Mouse (Mus musculus): ENCODE data around the gene Rfx4.

Rfx4 gene

DNA sequence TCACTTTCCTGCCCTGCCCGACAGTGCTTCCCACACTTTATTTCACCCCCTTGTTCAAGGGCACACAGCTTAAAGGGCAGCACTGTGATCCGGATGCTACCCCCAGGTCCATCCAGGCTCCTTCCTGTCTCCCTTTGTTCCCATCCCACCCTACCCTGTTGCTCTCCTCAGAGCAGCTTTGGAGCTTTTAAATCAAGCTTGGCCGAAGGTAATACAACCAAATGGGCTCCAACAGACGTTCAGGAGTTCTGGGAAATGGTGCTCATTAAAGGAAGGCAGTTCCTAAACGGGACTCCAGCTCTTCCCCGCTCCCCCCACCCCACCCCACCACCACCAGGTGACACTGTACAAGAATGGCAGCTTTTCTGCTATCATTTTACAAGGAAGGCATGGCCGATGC is 154.3 kb downstream of the Rfx4 start:
- no peak for DNase-seq (ENCODE audit: low read depth, low spot score)

DNA sequence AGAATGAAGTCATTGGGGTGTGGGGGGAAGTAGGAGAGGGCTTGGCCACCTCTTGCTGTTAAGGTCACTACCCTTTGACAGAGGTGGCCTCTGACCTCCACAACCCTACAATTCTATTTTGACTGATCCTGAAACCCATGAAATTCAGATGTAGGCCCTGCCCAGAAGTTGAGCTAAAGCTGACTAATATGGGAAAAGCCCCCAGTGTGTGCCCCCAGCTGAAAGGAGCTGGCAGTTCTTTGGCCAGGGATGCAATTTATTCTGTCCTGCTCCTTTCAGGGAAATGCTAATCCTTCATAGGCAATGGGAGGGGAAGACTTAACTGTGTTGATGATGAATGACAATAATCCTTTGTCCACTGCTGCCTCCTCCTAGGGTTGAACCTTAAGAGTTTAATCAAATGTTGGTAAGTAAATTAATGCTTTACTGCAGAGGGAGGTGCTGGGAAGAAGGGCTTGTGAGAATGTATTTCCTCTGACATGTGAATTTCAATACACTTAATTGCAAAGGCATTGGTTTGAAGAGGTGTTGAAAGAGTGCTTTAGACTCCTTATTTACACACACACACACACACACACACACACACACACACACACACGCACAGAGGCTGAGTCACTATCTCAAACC is 155.0 kb downstream of the Rfx4 start:
- DNase-seq (ENCODE audit: low read depth, low spot score) = no peak

DNA sequence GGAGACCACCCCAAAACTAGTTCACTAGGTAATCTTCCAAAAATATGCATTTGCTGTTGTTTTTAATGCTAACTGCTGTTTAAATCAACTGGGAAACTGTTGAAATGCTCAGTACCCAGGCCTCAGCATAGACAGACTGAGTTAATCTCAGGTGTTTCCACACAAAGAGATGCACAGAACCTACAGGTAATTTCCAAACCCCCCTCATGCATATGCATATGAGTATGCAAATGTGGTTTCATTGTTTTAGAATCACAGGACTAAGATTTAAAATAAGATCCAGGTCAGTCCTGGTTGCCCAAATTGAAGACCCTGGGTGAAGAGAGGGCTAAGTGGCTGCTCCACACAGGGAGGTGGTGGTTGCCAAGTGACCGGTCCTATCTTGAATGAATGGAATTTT is 157.3 kb downstream of the Rfx4 start:
- no peak for DNase-seq (ENCODE audit: low read depth, low spot score)

DNA sequence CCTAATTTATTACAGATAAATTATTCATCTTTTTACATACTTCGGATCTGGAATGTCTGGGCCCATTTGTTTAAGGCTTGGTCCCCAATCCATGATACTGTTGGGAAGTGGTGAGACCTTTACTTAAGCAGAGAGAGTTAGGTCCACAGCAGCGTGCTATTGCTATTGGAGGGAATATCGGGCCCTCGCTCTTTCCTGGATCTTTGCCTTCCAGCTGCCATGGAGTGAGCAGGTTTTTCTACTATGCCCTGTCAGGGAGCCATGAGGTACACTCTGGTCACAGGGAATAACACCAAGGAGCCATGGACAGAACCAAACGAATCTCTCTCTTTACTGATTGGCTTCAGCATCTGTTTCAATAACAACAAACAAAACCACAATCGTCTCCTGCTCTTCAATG is 159.6 kb downstream of the Rfx4 start:
- no peak for DNase-seq (ENCODE audit: low read depth, low spot score)

DNA sequence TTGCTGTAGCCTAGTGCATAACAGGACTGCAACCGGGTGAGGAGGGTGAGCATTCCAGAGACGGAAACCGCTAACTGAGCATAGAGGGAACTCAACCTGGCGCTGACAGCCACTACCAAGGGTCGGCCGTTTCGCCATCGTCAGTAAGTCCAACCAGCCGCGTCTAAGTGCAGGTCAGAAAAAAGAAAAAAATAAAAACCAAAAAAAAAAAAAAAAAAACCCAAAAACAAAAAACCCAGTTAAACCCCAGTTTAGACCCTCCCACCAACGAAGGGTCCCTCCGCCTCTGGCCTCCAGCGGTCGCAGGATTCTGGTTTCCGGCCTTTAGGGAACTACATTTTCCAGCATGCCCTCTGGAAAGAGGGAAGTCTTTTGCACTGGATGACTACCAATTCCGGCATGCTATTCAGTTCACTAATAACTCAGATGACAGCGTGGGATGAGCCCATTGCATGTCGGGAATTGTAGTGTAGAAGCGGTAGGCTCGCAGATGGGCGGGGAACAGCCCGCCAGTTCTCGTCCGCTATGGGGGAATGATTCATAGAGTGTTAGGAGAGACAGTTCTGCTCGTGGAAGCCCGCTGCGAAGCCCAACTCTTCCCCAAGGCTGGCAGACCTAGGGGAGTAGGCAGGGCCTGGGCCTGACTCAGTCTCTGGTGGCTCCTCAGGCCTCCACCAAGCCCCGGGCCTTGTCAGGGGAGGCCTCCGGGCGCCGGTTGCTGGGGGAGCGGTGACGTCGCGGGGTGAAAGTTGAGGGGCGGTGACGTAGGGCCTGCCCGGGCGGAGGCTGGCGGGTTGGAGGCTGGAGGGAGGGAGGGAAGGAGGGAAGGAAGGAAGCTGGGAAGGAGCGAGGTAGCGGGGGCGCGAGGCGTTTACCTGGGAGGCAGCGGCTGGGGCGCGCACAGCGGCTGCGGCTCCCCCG is 161.2 kb downstream of the Rfx4 start, which contains the start of gene Ric8b:
Gene Ric8b (plus strand): TSS at position 807 of the 921 bp plus-strand sequence.
- DNase-seq (ENCODE audit: low read depth, low spot score) = peak; percentile 99

DNA sequence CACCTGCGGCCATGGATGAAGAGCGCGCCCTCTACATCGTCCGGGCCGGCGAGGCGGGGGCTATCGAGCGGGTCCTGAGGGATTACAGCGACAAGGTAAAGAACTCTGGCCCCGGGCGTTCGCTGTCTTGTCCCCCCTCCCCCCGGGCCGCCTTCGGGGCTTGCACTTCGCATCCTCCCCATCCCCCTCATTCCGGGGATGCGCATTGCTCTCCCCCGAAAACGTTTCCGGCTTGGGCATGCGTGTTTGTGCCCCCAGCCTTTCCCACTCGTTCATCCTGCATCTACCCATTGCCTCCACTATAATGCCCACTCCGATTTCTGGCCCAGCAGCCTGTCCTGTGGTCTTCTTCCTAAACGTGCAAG is 161.9 kb downstream of the Rfx4 start:
- peak; percentile 47 for DNase-seq (ENCODE audit: low read depth, low spot score)

DNA sequence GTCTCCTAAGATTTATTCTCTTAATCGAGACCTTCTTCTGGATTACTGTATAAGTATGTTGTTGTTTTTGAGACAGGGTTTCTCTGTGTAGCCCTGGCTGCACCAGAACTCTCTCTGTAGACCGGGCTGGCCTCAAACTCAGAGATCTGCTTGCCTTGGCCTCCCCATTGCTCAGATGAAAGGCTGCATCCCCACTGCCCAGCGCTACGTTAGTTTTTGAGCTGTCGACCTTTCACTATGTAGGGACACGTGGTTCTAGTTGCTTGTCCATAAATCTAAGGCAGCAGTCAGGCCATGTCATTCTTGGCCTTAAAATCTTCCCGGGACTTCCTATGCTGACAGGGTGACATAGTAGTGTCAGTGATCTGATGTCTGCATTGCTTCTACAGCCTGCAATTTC is 170.5 kb downstream of the Rfx4 start:
- no peak for DNase-seq (ENCODE audit: low read depth, low spot score)

DNA sequence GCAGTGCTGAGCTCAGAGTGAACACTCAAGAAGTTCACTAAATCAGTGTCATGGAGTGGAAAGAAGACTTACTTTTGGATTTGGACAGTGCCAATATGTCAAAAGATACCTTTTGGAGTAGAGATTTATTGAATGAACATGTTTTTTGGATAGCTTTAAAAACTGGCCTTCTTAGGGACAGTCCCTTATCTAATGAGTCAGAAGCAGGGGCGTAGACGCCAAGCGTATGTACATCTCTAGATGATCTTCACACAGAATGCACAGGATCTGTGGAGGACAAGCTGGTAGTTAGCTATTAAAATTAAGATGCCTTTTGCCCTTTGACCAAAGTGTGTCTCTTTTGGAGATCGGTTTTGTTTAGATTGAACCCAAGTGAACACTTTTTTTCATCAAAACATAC is 171.0 kb downstream of the Rfx4 start:
- no peak for DNase-seq (ENCODE audit: low read depth, low spot score)

DNA sequence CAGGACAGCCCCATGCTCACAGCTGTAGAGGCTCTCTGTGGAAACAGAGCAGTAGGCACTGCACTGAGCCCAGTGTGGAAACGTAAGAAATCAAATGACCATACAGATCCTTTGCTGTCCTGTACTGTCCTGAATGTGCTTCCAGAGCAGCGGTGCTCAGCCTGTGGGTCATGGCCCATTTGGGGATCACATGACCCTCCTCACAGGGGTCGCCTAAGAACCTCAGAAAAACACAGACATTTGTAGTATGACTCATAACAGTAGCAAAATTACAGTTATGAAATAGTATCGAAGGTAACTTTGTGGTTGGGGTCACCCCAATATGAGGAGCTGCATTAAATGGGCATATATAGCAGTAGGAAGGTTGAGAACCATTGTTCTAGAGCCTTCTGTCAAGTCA is 172.6 kb downstream of the Rfx4 start:
- no peak for DNase-seq (ENCODE audit: low read depth, low spot score)

DNA sequence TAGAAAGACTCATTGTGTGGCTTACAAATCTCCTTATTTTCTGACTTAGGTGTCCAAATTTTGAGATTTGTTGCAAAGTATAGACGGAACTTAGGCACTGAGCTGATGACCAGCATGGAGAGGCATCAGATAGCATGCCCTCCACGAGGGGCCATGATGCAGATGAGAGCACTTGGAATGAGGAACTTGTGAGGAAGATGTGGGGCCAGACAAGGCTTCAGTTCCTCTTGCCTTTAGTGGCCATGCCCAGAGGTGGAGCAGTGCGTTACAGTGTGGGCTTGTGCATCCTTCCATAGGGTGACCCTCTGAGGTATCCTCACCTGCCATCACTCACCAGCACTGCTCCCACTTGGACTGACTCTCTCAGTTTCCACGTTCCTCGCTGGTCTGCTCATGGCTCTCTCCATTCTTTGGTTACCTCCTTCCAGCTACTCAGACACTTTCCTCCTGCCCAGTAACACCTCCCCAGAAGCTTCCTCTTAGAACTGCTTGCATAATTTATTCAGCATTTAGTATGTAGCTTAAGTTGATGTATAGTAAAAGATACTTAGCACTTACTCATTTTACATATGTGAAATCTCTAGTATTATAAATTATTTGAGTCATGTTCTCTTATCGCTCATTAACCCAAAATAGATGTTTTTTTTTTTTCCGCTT is 179.8 kb downstream of the Rfx4 start:
- DNase-seq (ENCODE audit: low read depth, low spot score) = no peak

DNA sequence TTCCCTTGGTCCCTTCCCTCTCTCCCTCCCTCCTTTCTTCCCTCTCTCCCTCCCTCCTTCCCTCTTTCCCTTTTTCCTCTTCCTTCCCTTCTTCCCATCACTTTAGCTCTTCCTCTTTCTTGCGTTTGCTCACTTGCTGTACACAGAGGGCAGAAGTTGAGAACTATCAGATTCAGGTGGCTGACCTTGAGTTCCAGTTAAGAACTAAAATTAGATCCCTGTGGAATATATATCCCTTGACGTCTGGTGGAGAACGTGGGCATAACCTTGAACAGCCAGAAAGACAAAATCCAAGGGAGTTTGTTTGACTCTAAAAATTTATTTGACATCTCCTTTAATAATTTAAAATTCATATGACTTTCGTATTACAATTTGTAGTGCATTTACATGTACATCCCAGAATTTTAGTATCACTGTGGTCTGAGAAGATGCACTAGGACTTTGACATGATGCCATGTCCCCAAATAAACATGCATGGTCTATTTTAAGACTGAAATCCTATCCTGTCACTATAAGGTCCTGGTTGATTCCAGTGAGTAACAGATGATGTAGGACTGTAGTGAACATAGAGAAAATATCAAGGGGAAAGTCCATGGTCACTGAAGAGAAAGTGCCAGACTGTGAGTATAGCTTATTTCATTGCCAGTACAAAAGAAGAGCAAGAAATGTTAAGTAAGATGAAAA is 181.1 kb downstream of the Rfx4 start:
- DNase-seq (ENCODE audit: low read depth, low spot score) = no peak

DNA sequence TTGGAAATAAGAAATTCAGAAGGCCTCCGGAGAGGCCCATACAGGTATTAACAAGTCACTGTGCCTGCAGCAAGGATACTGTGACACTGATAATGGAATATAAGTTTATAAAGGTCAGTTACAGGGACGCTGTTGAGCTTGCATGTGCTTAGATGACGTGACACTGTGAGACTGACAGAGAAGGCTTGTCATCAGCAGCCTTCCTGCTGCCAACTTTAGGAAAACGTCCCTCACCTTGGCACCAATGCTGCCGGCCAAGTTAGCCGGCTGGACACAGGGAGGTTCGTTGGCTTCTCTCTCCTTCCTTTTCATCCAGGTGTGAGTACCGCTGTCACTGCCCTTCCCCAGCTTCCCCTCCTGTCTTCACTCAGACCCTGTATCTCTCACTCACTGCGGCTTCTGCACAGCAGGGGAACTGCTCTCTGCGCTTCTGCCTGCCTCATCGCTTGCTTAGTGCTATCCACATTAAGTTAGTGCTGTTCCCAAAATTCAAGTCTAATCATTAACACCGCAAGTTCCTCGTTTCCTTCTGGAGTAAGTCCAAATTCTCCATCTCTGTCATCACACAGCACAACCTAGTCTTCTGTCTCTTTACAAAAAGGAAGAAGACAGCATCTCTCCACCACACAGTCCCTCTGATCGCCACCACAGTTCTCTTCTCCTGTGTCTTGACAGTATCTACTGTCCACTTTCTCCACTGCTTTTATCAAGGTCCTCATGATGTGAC is 182.4 kb downstream of the Rfx4 start:
- no peak for DNase-seq (ENCODE audit: low read depth, low spot score)

DNA sequence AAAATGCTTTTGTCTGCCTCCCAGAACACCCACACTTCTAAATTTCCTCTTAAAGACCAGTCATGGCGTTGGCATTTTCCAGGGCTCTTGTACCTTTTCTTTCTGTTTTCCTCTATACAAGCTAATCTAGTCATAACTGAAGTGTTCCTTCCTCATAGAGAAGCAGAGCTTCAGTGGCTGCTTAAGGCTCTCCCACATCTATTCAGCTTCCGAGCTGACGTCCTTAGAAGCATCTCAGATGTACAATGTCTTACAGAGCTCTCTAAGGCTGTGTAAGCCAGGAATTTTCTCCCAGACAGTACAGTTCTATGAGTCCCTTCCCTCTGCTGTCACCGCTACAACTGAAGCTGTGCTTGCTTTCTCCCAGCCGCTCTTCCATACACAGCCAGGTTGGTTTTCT is 183.0 kb downstream of the Rfx4 start:
- no peak for DNase-seq (ENCODE audit: low read depth, low spot score)

DNA sequence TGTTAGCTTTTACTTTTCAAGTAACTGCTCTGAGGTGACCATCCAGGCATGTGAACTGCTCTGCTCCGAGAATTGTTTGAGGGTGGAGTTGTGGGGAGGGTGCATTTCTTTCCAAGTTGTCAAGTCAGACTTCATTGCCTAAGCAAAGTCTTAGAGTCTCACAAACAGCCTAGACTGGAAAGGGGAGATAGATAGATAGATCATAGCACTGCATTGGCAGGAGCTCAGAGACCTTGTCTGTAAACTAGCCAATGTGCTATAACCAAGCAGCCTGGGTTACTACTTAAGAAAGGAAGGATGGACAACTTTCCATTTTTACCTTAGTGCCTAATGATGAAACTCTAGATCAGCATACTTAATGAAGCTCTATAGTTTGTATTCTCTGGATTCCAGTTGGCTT is 184.5 kb downstream of the Rfx4 start:
- no peak for DNase-seq (ENCODE audit: low read depth, low spot score)

DNA sequence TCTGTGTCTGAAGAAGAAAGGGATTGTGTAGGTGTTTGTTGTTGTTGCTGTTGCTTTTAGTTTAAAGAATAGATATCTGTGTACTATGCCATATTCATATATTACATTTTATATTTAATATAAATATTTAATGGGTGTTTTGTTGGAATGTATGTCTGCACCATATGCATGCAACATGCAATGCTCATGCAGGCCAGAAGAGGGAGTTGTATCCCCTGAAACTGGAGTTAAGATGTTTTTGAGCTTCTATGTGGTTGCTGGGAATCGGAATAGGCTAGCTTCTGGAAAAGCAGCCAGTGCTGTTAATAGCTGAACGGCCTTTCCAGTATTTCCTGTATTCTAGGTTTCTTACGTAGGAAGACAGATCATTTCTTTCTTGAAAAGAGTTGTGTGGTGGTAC is 189.8 kb downstream of the Rfx4 start:
- no peak for DNase-seq (ENCODE audit: low read depth, low spot score)

DNA sequence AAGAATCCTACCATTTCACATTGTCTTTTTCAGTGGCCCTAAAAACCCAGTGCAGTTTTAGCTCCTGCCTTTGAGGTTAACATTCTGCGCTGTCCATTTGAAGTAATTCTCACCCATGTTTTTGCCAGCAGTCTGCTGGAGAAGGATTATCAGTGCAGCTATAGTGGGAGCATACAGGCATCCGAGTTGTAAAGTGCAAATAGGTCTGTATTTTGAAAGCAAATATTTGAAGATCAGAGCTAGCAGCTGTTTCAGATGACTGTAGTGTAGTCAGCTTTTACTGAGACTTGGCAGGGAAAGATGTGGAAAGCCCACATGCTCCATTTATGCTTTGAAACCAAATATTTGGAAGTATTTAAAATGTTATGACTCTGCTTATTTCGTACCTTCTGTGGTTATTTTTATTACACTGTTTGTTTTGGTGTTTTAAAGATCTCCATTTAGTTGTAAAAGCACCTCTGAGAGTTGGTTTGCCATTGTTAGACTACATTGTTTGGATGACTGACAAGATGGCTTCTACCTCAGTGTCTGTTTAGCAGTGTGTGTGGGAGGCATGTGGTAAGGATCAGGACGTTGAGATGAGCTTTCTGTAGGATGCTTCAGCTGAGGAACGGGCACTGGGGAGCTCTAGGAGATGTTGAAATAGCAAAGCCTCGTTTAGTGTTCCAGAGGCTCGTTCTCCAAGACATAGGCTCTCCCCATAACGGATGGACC is 193.3 kb downstream of the Rfx4 start:
- no peak for DNase-seq (ENCODE audit: low read depth, low spot score)

DNA sequence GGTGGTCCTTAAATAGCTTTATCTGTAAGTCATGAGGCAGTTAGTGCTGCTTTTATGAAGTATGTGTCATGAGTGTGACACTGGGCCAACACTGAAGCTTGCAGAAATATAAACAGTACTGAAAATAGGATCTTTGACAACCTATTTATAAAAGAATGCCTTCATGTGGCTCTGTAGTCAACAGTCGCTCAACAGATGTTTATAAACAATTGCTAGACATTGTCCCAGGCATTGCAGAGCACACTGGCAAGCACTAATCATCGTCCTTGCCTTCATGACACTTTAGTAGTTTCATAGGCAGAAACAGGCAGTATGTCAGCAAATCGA is 193.8 kb downstream of the Rfx4 start:
- no peak for DNase-seq (ENCODE audit: low read depth, low spot score)

DNA sequence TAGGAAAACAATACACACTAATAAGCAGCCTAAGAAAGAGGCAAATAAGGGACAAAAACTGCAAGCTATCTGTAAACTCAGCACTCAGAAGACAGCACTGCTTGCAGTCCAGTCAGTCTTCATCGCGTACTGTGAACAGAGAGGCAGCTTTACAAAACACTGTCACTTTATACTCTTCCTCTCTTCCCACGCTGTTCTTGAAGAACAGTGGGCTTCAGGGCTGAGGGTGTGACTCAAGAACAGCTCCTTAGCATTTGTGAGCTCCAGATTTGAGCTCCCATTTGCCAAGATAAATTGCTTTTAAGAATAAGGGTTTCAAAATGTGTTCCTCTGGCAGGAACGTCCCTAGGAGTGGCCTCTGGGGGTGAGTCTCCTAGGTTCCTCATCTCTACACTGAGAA is 194.5 kb downstream of the Rfx4 start:
- no peak for DNase-seq (ENCODE audit: low read depth, low spot score)

DNA sequence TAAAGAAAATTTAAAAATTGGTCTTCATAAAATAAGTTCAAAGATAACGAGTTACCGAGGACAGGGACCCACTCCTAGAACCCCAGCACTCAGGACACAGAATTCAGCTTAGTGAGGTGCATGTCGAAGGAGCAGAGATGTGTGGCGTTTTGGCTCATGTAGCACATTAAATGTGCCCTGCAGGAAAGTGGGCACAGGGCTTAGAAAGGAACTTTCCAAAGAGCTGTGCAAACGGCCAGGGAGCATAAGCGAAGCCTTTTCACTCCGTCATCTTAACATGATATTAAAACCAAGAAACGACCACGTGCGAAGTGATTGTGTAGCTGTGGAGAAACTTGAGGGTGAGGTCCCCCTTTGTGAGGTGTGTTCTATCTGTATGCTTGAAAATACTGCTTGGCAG is 198.4 kb downstream of the Rfx4 start:
- DNase-seq (ENCODE audit: low read depth, low spot score) = no peak
